Mouse (Mus musculus) kidney, adult 2 months (tissue): ENCODE measurements around the gene Zbtb37.

Experiments used
- CTCF ChIP-seq: fragments of 200-500 bp; conservative IDR thresholded peaks from 2 replicates; pipeline ENCODE4 v1.5.1; 2011; ENCODE audit warnings: low read depth, mild to moderate bottlenecking, control low read depth, low read length, moderate library complexity, mixed read lengths; ENCODE audit not compliant: insufficient read depth, insufficient read length
- POLR2A ChIP-seq: fragments of 200-500 bp; IDR thresholded peaks from one replicate; pipeline ENCODE4 v1.6.1; 2011; ENCODE audit warnings: low read depth, low read length, control low read depth

- TF ChIP-seq CTCF = no peak
- no peak for TF ChIP-seq POLR2A
These were observed 704 bp downstream of the Zbtb37 start for GRCm38 (mm10) chr1:161033856-161034434.
